8 mouse cellular contexts compared by ENCODE assay signal in the genomic region with DNA sequence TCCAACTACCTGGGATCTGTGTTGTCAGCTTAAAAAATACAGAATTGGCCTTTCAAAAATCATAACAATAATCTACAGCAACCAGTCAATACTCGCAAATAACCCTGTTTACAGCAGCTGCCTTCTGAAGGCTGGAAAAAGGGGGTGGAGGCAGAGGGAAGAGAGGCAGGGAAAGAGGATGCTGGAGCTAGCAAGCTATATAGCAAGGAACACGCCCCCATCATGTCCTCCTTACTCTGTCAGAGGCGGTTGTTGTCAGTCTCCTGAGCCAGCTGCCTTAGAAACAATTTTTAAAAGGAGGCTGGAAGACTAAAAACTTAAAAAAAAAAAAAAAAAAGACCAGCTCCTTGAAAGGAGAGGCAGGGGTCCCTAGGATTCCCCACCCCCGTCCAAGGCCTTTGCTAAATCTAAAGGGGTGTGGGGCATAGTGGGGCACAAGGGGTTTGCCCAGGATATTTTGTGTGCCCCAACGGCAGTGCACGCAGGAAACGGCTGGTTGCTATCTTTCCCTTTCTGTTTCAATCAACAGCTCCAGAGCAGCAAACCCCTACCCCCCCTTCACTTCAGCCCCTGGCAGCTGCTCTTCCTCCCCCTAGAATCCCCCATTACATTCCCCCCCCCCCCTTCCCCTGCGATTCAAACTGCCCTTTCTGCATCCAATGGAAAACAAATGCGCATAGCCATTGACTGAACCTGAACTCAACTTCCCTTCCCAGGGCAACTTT. TPM values are rescaled to one million over a fixed set of nuclear protein-coding genes. Genes with fewer than 3 reads are reported as not detected.
DNase-seq lines count a peak whose midpoint lies in the region; ATAC-seq and TF ChIP-seq lines count a peak whose summit lies in the region.

No protein-coding gene starts in this region.

- H3K9me3 ChIP-seq in kidney, postnatal 0 days (replicated peaks; ENCODE audit: low read length): no peaks in the 10 kb centered on the region
- no peaks in the 10 kb centered on the region for H3K9me3 ChIP-seq in hindbrain, embryonic 13.5 days
- H3K9me3 ChIP-seq in midbrain, embryonic 12.5 days: no peaks in the 10 kb centered on the region

- peak; percentile 42 for DNase-seq in kidney, postnatal 0 days (ENCODE audit: low spot score)
- DNase-seq in kidney, postnatal 10 days: no peak

- H3K27ac ChIP-seq in kidney, postnatal 0 days: no peak overlapping the region
- peak overlapping the region; percentile 34; the same call in 1 of the 2 replicates for H3K27ac ChIP-seq in bone marrow, adult 2 months (ENCODE audit: control insufficient read depth, insufficient read depth, low read depth, low read length, poor library complexity)
- H3K27ac ChIP-seq in hindbrain, embryonic 13.5 days: peak overlapping the region; percentile 100
- H3K27ac ChIP-seq in midbrain, embryonic 12.5 days (replicated peaks): peak overlapping the region; percentile 93

- no peaks in the 10 kb centered on the region for H3K36me3 ChIP-seq in kidney, postnatal 0 days (ENCODE audit: insufficient read depth, low read length)
- H3K36me3 ChIP-seq in hindbrain, embryonic 13.5 days: 0 out of 2 replicates have a peak, but pooled peaks cover 4% of the 10 kb centered on the region
- H3K36me3 ChIP-seq in midbrain, embryonic 12.5 days: peaks cover 4% of the 10 kb centered on the region; the same call in 1 of the 2 replicates

- peak overlapping the region; percentile 91 for H3K4me2 ChIP-seq in kidney, postnatal 0 days (ENCODE audit: low read length)
- H3K4me2 ChIP-seq in hindbrain, embryonic 13.5 days: peak overlapping the region; percentile 98
- H3K4me2 ChIP-seq in midbrain, embryonic 12.5 days (replicated peaks): peak overlapping the region; percentile 88

- H3K4me1 ChIP-seq in kidney, postnatal 0 days (replicated peaks; ENCODE audit: insufficient read depth, low read length): peaks cover 21% of the 10 kb centered on the region
- peaks cover 3% of the 10 kb centered on the region; the same call in 1 of the 2 replicates for H3K4me1 ChIP-seq in bone marrow, adult 2 months (ENCODE audit: control insufficient read depth, insufficient read depth, low read length)
- H3K4me1 ChIP-seq in hindbrain, embryonic 13.5 days (replicated peaks): peaks cover 67% of the 10 kb centered on the region
- peaks cover 57% of the 10 kb centered on the region for H3K4me1 ChIP-seq in midbrain, embryonic 12.5 days

- H3K9ac ChIP-seq in kidney, postnatal 0 days (ENCODE audit: low read depth, low read length): peak overlapping the region; percentile 85; the same call in 1 of the 2 replicates
- H3K9ac ChIP-seq in hindbrain, embryonic 13.5 days: peak overlapping the region; percentile 99
- peak overlapping the region; percentile 98 for H3K9ac ChIP-seq in midbrain, embryonic 12.5 days (replicated peaks)

- no peak for TF ChIP-seq POLR2A in bone marrow, adult 2 months (IDR thresholded peaks at IDR 0.05; ENCODE audit: borderline replicate concordance, control insufficient read depth, low read depth, low read length)

- no peaks in the 10 kb centered on the region for H3K27me3 ChIP-seq in kidney, postnatal 0 days (ENCODE audit: insufficient read depth, low read length)
- no peaks in the 10 kb centered on the region for H3K27me3 ChIP-seq in hindbrain, embryonic 13.5 days
- no peaks in the 10 kb centered on the region for H3K27me3 ChIP-seq in midbrain, embryonic 12.5 days

- WGBS in kidney, postnatal 0 days: 14% methylated on average over 9 of the region's 9 CpGs
- 3% methylated on average over 9 of the region's 9 CpGs for WGBS in bone marrow, adult 2 months
- WGBS in hindbrain, embryonic 13.5 days: 20% methylated on average over 9 of the region's 9 CpGs
- 30% methylated on average over 9 of the region's 9 CpGs for whole genome bisulfite sequencing in midbrain, embryonic 12.5 days

- H3K4me3 ChIP-seq in kidney, postnatal 0 days (replicated peaks; ENCODE audit: low read depth, low read length): peak overlapping the region; percentile 85
- peak overlapping the region; percentile 55 for H3K4me3 ChIP-seq in bone marrow, adult 2 months (replicated peaks; ENCODE audit: control insufficient read depth, low read depth, low read length)
- H3K4me3 ChIP-seq in hindbrain, embryonic 13.5 days: peak overlapping the region; percentile 97
- H3K4me3 ChIP-seq in midbrain, embryonic 12.5 days: peak overlapping the region; percentile 94

- TF ChIP-seq CTCF in kidney, postnatal 0 days (IDR thresholded peaks at IDR 0.05; ENCODE audit: low read depth): no peak
- TF ChIP-seq CTCF in bone marrow, adult 2 months (IDR thresholded peaks at IDR 0.05; ENCODE audit: control insufficient read depth, insufficient read depth, low read length): no peak

- ATAC-seq in kidney, postnatal 0 days (replicated peaks; ENCODE audit: low FRiP score, low read depth): no peak
- no peak for ATAC-seq in hindbrain, embryonic 13.5 days (ENCODE audit: low FRiP score)
- ATAC-seq in midbrain, embryonic 12.5 days (ENCODE audit: low FRiP score, low read depth): no peak
- ATAC-seq in monocyte, adult 5-6 weeks (replicated peaks; ENCODE audit: insufficient number of reproducible peaks, low FRiP score, low TSS enrichment, poor library complexity, severe bottlenecking): no peak
- ATAC-seq in megakaryocyte progenitor cell, adult 5-6 weeks (replicated peaks; ENCODE audit: poor library complexity): no peak
- no peak for ATAC-seq in megakaryocyte-erythroid progenitor cell, adult 5-6 weeks (replicated peaks; ENCODE audit: low FRiP score, low TSS enrichment, poor library complexity, severe bottlenecking)

RNA-seq across cellular contexts. Expression of a gene that starts 2.2 kb away (rescaled TPM):
- 6.6 and 9.5 TPM in 2 replicates for polyA plus RNA-seq in kidney, postnatal 0 days (2015; fragmentation: Nextera tagmentation; extraction: Ambion mirVana)
- polyA plus RNA-seq in bone marrow, adult 2 months (2011; ENCODE audit: insufficient read depth, insufficient read length, low replicate concordance, missing spikeins): 23.2 and 39.1 TPM in 2 replicates
- polyA plus RNA-seq in hindbrain, embryonic 13.5 days (2015; fragmentation: Nextera tagmentation; extraction: Ambion mirVana): 15.8 and 20.6 TPM in 2 replicates
- polyA plus RNA-seq in midbrain, embryonic 12.5 days (2016; fragmentation: Nextera tagmentation; extraction: Ambion mirVana): 32.3 and 32.8 TPM in 2 replicates
- 11.5 to 40.0 TPM (median 13.4 TPM) in 3 replicates for total RNA-seq in monocyte, adult 5-6 weeks (2017)
- total RNA-seq in megakaryocyte progenitor cell, adult 5-6 weeks (2015): 49.6 and 61.0 TPM in 2 replicates
- 7.0 and 11.3 TPM in 2 replicates for total RNA-seq in megakaryocyte progenitor cell, adult 5-6 weeks (2017)
- 97.4 and 110 TPM in 2 replicates for total RNA-seq in megakaryocyte-erythroid progenitor cell, adult 5-6 weeks (2014; fragmentation: Nextera tagmentation)
- total RNA-seq in megakaryocyte-erythroid progenitor cell, adult 5-6 weeks (2017): 14.0 and 23.6 TPM in 2 replicates

RNA-seq across cellular contexts. Expression of a gene that starts 41.6 kb away (rescaled TPM):
- 1,237 and 1,429 TPM in 2 replicates for polyA plus RNA-seq in kidney, postnatal 0 days (2015; fragmentation: Nextera tagmentation; extraction: Ambion mirVana)
- polyA plus RNA-seq in bone marrow, adult 2 months (2011; ENCODE audit: insufficient read depth, insufficient read length, low replicate concordance, missing spikeins): 242 and 287 TPM in 2 replicates
- 795 and 863 TPM in 2 replicates for polyA plus RNA-seq in hindbrain, embryonic 13.5 days (2015; fragmentation: Nextera tagmentation; extraction: Ambion mirVana)
- 524 and 532 TPM in 2 replicates for polyA plus RNA-seq in midbrain, embryonic 12.5 days (2016; fragmentation: Nextera tagmentation; extraction: Ambion mirVana)
- total RNA-seq in monocyte, adult 5-6 weeks (2017): 129 to 228 TPM (median 191 TPM) in 3 replicates
- total RNA-seq in megakaryocyte progenitor cell, adult 5-6 weeks (2015): 457 and 602 TPM in 2 replicates
- total RNA-seq in megakaryocyte progenitor cell, adult 5-6 weeks (2017): 109 and 166 TPM in 2 replicates
- 751 and 827 TPM in 2 replicates for total RNA-seq in megakaryocyte-erythroid progenitor cell, adult 5-6 weeks (2014; fragmentation: Nextera tagmentation)
- 149 and 255 TPM in 2 replicates for total RNA-seq in megakaryocyte-erythroid progenitor cell, adult 5-6 weeks (2017)
